Mouse (Mus musculus): ENCODE data around the gene Tmem163.

GRCm38 (mm10) chr1:127596143-127596542, 83.2 kb downstream of the Tmem163 start:
- TF ChIP-seq EP300 (IDR thresholded peaks at IDR 0.05; ENCODE audit: low read depth) (0 out of 2 replicates have a peak, but pooled peaks have one; percentile 29), CTCF (IDR thresholded peaks at IDR 0.05; ENCODE audit: low read depth) (no peak)
